Mouse (Mus musculus) layer of hippocampus, postnatal 25 days (tissue): Measurements from ENCODE around the gene Dcaf11. TPM values are rescaled to one million over a fixed set of nuclear protein-coding genes. Genes with fewer than 3 reads are reported as not detected.
A peak's percentile ranks its signal among the peaks of the same experiment; 100 is the strongest.

ENCODE experiments used
- DNase-seq, 2 experiments: peaks; one replicate each; pipeline ENCODE4 v3.0.0; 2022; ENCODE audit warnings: mixed read lengths in 2 of 2, low spot score in 1 of 2; ENCODE audit errors: extremely low spot score in 1 of 2
- total RNA-seq, 2 experiments: library from RNA; stranded (reverse); gene quantifications; 2 replicates each; pipeline ENCODE4 v1.2.3; 2021

Dcaf11 gene
- total RNA-seq, 2 experiments from 2014 or later, result 72.7 to 86.4 TPM

- no peak for DNase-seq
Measured at GRCm38 (mm10) chr14:55554635-55555034, 5.2 kb upstream of the Dcaf11 start.

DNA sequence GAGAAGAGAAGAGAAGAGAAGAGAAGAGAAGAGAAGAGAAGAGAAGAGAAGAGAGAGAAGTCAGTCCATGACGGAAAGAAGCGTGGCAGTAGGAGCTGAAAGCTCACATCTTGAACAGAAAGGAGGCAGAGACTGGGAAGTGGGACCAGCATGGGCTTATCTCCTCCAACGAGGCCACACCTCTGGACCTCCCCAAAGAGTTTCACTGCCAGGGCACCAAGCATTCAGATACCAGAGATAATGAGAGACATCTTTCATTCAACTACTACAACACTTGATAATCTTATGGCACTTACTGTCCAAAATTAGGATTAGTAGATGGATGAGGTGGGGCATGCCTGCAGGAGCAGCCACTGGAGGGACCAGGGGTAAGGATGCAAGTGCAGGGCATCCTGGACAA is 4.0 kb upstream of the Dcaf11 start:
- no peak for DNase-seq

DNA sequence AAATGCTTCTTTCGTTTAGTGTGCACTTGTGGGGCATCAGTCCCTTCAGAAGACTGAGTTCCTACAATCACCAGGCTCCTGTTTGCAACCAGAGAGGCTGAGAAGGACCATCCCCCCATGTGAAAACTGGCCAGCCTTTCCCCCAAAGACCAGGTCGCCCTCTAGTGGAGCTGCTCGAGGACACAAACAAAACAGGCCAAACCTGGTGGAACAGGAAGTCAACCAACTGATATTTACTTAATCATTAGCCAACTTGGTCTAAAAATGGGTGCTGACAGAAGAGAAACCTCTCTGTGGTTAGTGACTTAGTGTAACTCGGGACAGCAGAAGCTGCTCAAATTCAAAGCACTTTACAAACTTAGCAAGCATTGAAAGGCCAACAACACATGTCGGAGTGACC is 2.8 kb upstream of the Dcaf11 start:
- DNase-seq, result peak in 1 of 2 experiments; percentile 81

GRCm38 (mm10) chr14:55557587-55557986 is 2.2 kb upstream of the Dcaf11 start:
- no peak for DNase-seq

GRCm38 (mm10) chr14:55558740-55559448 is 912 bp upstream of the Dcaf11 start:
- DNase-seq, result no peak

DNA sequence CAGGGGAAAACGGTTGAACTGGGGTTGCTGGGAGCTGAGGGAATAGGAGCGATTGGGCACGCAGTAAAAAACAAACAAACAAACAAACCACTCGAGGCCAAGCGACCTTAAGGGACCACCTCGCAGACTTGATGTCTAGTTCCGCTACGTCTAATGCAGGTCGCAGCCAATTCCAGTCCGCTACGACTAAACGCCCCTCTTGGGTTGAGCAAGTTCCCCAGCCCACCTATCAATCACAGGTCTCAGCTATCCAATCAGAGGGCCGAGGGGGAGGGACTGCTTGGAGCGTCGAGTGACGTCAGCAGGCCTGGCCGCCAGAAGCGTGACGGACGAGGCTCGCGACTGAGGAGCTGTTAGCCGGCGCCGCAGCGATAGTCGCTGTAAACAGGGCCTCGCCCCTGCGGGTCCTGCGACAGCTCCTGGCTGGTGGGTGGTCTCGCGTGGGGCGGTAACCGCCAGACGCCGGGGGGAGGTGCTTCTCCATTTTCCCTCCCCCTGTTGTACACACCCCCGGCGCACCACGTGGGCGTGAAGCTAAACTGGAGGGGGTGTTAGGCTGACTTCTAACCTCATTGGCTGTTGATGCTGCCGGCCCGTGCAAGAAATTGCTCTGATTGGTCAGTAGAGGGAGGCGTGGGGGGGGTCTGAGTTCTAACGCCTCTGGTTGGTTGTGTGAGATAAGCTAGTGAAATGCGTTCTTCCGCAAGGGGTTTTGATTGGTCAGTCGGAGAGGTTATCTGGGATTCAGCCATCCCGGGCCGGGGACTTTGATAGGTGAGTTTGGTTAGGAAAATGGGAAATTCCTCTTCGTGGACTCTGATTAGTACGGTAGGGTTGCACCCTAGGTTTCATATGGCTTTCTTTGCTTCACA is 632 bp downstream of the Dcaf11 start, which contains the start of gene A730061H03Rik:
TSS of gene A730061H03Rik (minus strand) at position 205 of the 872 bp plus-strand sequence.
- peak; percentile 94 to 97 for DNase-seq

DNA sequence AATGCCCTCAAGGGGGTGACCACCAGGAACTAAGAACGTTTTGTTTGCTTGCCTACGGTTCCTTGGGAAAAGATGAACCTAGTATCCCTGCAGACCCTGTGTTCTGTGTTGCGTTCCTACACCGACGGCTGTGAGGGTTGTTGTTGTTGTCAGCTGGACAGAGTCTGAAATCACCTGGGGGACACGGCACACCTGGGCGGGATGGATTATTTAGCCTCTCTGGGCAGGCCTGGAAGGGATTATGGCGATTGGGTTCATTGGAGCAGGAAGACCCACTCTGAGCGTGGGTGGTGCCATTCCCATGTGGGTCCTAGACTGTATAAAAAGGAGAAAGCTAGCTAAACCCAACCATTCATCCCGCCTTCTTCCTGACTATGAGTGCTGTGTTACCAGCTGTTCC is 2.1 kb downstream of the Dcaf11 start:
- DNase-seq, result no peak

GRCm38 (mm10) chr14:55563249-55563648 is 3.4 kb downstream of the Dcaf11 start:
- DNase-seq, result no peak

DNA sequence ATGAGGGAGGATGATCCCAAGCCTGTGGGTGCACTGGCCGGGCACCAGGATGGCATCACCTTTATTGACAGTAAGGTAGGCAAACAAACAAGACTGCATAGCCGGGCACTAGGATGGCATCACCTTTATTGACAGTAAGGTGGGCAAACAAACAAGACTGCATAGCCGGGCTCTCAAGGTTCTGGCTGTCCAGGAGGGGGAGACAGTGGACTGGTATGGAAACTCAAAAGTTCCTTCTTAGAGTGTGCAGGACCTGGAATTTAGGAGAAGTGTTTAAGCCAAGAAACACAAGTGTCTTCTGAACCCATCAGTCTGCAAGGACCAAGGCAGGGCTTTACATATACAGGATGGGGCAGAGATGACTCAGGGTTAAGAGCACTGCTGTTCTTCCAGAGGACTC is 5.9 kb downstream of the Dcaf11 start:
- no peak for DNase-seq

DNA sequence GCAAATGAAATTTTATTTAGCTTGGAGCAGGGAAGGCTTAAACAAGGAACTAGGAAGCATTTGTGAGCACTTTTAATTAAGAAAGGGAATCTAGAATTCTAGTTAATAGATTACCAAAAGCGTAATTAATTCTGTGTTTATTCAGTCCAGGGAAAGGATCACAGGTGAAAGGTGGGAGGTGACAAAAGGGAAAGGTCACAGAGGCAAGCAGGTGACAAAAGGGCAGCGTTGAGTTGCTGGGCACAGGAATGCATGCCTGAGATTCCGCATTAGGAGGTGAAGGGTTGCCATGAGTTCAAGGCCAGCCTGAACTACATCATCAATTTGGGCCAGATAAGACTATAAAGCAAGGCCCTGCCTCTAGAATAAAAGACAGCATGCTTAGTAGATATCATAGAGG is 7.7 kb downstream of the Dcaf11 start:
- no peak for DNase-seq

DNA sequence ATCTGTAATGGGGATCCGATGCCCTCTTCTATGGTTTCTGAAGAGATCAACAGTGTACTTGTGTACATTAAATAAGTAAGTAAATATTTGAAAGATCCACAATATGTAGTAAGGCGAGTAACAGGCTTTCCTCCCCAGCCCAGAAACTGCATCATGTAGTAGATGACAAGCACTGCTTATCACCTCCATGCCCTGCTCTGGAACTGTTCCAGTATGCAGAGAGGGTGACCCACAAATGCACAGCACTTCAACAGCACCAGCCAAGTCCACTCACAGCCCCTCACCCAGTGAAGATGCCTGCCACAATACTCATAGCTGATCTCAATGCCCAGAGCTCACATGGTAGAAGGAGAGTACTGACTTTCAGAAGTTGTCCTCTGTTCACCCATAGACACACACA is 10.8 kb downstream of the Dcaf11 start:
- no peak for DNase-seq

GRCm38 (mm10) chr14:55571760-55572159 is 12.0 kb downstream of the Dcaf11 start:
- DNase-seq, result no peak

DNA sequence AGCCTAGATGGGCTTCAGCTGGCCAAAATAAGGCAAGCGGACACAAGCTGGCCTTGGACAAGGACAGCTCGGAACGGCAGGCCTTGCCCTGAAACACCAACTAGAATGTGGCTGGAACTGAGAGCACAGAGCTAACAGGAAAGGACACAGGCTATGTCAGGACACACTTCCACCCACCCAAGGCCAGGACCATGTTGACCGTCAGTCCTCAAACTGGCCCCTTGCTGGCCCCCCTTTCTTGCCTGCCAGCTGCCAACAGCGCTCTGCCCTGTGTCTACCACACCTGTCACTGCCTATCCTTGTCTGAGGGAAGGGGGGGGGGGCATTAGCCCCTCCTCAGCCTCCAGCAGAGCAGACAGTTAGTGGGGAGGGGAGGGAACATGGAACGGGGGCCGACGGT is 15.5 kb downstream of the Dcaf11 start, which contains the start of gene Fitm1:
TSS of gene Fitm1 (plus strand) at position 316 of the 400 bp plus-strand sequence.
- no peak for DNase-seq

DNA sequence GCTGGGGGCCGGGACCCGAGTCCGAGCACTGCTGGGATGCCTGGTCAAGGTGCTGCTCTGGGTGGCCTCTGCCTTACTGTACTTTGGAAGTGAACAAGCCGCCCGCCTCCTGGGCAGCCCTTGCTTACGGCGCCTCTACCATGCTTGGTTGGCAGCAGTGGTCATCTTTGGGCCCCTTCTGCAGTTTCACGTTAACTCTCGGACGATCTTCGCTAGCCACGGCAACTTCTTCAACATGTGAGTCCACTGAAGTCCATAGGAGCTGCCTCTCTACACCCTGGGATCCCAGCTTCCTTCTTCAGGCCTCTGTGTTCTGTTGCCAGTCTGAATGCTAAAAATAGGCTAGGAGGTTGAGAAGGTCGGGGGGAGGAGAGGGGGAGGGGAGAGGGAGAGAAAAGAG is 15.9 kb downstream of the Dcaf11 start:
- DNase-seq, result no peak

GRCm38 (mm10) chr14:55576376-55576775 is 16.6 kb downstream of the Dcaf11 start:
- DNase-seq, result no peak

- DNase-seq, result peak; percentile 54 to 64
Measured at GRCm38 (mm10) chr14:55577871-55578667, 18.3 kb downstream of the Dcaf11 start, which contains the start of gene Psme1. Gene Psme1, plus strand, starts transcription at chr14:55578123.

DNA sequence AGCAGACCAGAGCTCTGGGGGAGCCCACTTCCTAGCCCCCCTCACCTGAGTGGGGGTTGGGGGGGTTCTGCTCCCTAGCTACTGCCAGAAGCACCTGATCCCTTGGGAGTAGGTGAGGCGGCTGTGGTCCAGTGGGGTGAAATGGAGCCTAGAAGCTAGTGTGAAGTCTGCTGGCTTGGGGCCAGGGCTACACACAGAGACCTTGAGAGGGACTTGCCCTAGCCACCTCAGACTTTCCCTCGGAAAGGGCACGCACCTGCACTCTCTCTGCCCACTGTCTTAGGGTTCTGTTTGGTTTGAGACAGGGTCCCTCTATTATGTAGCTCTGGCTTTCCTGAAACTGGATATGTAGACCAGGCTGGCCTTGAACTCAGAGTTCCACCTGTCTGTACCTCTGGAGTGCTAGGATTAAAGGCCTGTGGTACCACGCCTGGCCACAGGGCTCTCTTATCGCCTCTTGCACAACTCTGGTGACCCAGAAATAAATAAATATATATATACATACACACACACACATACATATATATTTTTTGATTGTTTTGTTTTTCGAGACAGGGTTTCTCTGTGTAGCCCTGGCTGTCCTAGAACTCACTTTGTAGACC is 19.0 kb downstream of the Dcaf11 start:
- no peak for DNase-seq

GRCm38 (mm10) chr14:55579511-55580496 is 20.0 kb downstream of the Dcaf11 start:
- DNase-seq, result no peak

DNA sequence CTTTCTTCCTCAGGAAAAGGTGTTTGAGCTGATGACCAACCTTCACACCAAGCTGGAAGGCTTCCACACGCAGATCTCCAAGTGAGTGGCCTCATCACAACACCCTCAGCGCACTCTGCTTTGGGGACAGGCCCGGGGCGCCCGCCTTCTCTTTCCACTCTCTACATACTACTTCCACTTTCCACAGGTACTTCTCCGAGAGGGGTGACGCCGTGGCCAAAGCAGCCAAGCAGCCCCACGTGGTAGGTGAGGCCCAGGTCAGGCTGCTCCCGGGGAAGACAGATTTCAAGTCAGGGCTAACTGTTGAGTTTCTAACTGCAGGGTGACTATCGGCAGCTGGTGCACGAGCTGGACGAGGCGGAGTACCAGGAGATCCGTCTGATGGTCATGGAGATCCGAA is 20.9 kb downstream of the Dcaf11 start:
- DNase-seq, result no peak
